Mouse (Mus musculus): Measurements from ENCODE around the gene Tspan32.

The Tspan32 gene

DNA sequence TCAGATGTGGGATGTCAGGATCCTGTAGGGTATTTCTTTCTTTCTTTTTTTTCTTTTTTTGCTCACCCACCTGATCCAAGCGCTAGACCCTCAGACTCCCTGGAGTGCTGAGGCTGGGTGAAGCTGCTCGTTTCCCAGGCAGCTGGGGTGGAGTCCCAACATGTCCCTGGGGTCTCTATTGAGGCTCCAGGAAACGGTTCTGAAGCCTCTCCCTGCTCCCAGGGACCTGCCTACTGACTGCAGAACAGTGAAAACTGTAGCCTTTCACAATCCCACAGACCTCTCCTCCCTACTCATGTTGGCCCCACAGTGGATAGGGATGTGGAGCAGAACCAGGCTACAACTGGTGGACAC lies 49.7 kb downstream of the Tspan32 start:
- no peak for DNase-seq (ENCODE audit: low read depth)

DNA sequence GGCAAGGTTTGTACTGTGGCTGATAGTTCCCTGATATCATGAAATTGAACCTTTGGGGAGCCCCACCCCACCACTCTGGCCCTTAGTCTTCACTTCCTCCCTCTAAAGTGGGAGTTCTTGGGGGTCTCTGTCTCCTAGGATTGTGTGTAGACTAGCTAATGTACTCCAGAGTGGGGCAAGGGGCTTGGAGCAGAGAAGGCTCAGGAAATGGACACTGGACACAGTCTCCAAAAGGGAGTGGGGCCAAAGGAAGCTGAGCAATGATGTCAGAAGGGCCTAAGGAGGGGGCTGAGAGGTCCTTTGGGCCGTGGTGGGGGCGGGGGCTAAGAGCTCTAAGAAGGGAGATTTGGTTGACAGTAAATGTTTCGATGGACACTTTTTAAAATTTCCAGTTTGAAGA lies 50.2 kb downstream of the Tspan32 start:
- DNase-seq (ENCODE audit: low read depth): no peak

DNA sequence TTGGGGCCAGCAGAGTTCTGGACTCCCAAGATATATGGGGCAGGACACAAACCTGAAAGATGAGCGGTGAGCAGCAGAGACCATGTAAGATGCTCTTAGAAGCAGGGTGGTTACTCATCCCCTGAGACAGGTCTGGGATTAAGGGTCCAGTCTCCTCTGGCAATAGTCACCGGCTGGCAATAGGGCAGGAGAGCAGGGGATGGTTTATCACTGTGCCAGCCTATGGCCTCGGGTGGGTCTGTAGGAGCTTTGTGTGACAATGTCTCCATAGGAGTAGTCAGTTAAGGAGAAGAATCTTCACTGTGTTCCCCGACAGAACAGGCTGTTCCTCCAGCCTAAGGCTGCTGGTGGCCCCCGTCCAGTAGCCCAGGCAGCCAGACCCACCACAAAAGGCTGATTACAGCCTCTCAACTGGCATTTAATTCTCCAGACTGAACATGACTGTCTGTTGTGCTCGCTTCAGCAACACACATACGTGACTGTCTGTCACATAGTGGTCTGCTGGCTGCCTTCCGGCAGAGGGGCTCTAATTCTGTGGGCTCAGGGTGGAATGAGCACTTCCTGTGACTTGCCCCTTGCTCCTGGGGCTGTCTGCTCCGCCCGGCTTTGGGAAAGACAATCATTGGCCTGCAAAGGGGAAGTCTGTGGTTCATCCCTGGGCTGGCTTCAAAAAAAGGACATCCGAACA lies 50.8 kb downstream of the Tspan32 start:
- no peak for DNase-seq (ENCODE audit: low read depth)

DNA sequence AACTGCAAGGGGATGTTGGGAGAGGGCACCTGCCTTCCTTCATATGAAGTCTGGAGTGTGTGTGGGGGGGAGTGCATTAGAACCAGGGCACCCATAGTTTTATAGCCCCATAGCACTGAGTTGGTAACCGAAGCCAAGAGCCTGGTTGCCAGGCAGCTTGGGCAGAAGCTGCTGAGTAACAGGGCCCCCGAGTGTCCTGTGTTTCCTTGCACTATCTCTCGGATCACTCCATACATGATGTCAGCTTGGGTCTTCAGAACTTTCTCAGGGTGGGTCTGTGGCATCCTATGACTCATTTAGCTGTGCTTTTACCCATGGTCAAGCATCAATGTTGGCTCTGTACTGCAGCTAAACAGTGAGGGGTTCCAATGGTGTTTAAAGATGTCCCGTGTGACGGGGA lies 52.2 kb downstream of the Tspan32 start:
- no peak for DNase-seq (ENCODE audit: low read depth)

DNA sequence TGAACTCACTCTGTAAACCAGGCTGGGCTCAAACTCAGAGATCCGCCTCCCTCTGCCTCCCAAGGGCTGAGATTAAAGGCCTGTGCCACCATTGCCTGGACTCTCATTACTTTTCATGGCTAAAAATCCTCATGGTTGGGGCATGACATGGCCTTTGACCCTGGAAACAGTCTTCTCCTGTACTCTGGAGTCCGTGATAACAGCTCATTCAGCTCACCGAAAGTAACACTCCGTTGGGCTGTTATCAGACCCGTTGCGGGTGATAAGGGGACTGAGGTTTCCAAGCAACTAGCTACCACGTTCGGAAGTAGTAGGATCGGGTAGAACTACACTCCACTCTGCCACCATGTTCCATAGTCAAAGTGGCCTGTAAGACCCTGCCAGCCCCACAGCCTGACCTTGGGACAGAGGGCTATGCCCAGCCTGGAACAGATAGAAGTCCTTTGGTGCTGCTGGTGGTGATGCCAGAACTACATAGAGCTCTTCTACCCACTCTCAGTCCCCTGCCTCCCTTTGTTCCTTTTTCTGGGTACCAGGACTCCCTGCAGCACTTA lies 52.9 kb downstream of the Tspan32 start:
- DNase-seq (ENCODE audit: low read depth): no peak

DNA sequence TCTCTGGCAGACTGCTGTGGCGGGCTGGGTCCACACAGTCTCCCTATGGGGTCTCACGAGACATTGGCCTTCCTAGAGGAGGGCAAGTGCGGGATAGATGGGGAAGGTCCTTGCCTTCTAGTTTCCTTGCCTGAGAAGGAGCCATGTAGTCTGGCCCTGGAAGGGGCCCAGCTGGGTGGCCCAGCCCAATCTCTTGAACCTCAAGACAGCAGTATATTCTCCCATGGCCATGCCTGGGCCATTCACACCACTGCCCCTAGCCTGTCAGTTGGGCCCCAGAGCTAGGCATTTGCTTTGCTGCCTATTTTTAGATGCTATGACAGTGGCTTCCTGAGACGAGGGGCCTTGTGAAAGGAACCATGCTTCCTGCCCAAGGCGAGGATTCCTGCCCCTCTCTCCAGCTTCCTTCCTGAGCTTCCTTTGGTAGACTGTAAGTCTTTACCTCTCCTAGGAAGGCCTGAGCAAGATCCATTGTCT lies 53.4 kb downstream of the Tspan32 start:
- no peak for DNase-seq (ENCODE audit: low read depth)

DNA sequence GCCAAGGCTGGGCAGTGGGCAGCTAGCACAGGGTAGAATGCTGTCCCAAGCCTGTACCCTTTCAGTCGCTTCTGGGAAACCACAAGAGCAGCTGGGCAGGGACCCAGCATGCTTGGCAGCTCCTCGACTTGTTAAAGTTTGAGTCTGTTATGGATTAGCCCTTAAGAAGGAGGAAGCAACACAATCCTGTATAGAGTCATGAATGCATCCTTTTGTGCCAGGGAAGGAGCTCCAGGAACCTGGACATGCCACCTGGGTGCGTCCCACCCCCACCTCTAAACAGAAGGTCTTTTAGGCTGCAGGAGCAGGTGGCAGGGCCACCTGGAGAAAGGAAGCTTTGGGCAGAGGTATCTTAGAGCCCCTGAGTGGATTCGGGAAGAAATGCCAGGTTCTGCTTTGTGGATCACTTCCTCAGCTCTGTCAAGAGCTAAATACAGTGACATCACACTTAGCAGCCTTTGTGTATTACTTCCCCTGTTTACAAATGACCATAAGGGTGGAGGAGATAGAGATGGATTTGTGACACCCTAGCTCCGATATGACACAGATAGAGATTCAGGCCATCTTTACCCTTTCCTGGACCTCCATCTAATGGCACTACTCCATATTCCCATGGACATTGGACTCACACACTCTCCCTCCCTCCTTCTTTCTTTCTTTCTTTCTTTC lies 54.5 kb downstream of the Tspan32 start:
- no peak for DNase-seq (ENCODE audit: low read depth)

DNA sequence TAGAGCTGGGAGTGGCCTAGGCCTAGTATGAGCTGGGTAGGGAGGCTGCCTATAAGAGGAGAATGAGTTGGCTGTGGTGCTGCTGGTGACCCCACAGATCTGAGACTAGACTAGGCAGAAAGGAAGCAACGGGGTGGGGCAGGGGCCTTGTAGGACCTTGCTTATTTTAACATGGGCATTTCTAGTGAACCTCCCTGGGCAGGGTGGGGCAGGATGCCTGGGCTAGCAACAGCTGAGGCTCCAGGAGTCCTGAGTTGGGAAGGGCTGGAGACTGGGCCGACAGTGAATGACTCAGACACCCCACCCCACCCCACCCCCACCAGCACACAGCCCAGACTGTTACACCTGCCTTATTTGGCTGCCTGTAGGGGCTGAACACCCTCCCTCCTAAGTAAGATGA lies 57.9 kb downstream of the Tspan32 start:
- DNase-seq (ENCODE audit: low read depth): no peak

DNA sequence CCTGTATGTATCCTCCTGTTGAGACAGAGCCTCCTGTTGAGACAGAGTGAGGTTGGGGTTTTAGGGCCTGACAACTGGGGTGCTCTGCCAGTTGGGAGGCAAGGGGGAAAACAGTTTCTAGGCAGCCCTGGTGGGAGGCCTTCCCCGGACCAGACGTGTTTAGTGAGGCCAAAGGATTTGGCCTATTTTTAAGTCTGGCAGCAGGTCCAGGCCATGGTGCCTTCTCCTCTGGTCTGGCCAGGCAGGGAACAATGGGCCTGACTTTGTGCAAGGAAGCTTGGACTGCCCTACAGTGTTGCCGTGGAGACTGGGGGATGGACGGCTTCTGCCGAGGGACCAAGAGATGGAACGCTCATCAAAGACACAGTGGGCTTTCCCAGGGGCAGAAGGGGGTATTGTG lies 59.4 kb downstream of the Tspan32 start:
- DNase-seq (ENCODE audit: low read depth): no peak

DNA sequence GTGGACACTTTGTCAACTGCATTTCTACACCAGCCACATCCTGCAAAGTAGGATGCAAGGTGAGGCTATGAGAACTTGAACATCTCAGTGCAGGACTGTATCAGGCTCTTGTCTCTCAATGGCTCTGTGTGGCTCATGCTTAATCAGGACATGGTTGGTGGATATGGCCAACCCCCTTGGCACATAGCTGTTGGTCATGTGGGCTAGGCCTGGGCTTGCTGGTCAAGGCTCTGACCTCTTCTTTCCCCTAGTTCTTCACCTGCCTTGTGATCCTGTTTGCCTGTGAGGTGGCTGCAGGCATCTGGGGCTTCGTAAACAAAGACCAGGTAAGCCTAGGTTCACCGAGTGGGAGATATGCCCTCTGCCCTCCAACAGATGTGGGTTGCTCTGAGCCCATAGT lies 60.8 kb downstream of the Tspan32 start:
- no peak for DNase-seq (ENCODE audit: low read depth)

DNA sequence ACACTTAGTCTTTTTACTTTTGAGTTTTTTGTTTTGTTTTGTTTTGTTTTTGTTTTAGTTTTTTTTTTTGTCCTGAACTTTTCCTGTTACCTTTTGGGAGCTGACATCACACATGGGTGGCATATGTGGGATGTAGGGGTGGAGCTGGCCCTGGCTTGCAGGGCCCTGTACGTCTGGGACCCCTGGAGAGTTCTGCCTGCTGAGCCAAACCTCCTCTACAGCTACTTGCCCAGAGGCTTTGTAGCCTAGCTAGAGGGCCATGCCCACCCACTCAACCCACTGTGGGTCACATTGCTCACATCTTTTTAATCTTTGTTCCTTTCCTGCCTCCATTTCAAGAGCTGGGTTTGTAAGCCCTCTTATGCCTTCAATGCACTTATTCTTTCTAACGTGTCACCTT lies 62.6 kb downstream of the Tspan32 start:
- DNase-seq (ENCODE audit: low read depth): no peak

DNA sequence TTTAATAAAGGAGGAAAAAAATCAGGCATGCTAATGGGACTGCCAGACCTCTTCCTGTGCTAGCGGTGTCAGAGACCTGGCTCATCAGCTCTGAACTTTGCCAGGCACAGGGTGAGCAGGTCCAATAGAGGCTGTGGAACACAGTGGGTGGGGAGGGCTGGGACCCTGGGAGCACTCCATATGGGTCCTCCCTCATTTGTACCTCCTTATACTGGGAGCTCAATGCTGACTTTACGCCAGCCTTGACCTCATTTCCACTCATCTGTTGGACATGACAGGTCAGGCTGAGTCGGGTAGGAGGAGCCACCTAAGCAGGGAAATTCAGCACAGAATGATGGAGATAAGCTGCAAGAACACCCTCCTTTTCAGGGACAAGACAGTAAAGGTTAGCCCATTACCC lies 63.1 kb downstream of the Tspan32 start:
- no peak for DNase-seq (ENCODE audit: low read depth)

DNA sequence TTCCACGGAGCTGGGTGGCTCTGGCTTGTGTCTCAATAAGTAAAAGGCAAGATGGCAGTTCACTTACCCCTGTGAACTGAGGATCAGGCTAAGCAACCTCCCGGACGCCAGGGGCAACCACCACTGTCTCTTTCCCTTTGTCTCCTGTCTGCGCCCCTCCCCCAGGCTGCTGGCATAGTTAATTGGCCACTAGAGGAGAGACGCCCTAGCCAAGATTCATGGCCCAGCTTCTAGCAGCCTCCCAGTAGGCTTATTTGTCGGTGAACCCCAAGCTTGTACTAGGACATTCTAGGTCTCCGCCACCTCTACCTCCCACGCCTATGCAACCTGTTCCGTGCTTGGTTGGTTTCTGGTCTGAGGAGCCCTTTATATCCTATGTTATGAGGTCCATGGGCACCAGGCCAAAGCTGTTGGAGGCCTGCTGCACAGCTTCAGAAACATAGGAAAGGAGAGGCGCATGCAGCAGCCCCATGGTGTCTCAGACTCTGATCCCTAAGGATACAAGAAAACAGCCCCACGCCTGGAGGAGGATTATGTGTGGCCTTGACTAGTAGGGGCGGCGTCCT lies 63.6 kb downstream of the Tspan32 start:
- no peak for DNase-seq (ENCODE audit: low read depth)

DNA sequence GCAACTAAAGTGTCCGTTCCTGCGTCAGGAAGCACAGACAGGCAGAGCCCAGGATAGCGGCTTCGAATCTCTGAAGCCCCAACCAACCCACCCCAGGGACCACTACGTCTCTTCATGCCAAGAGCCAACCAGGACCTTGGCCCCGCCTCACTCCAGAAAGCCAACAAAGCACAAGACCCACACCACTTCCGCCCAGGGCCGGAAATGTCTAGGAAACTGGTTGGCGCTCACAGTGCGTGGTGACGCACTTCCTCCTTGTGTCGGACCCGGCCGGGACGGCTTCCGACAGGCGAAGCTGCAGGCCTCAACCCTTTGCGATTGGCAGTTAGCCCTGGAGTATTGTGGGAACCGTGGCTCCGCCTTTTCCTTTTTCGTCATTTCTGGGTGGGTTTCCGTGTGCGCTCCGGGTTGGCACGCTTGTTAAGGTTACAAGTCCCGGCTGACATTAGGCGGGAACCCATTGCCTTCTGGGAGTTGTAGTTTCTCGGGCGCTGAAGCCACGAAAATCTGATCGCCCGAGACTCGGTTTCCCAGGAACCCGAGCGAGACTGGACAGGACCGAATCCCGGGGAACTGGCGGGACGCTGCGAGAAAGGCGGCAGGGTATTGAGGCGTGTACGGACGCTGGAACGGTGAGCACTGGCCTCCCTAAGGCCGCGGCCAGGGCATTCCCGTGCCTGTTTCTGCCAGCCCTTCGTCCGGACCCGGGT lies 64.2 kb downstream of the Tspan32 start, which contains the start of gene Tssc4:
Gene Tssc4 (plus strand): TSS at position 368 of the 710 bp plus-strand sequence.
- DNase-seq (ENCODE audit: low read depth): peak; percentile 100
